Mouse (Mus musculus) right cerebral cortex, postnatal 36 days (tissue): ENCODE results near the gene Olfr985.

ENCODE experiments used
- DNase-seq, 2 experiments: peaks; one replicate each; pipeline ENCODE4 v3.0.0; 2022; ENCODE audit warnings: low spot score in 2 of 2, mixed read lengths in 1 of 2

The Olfr985 gene

DNA sequence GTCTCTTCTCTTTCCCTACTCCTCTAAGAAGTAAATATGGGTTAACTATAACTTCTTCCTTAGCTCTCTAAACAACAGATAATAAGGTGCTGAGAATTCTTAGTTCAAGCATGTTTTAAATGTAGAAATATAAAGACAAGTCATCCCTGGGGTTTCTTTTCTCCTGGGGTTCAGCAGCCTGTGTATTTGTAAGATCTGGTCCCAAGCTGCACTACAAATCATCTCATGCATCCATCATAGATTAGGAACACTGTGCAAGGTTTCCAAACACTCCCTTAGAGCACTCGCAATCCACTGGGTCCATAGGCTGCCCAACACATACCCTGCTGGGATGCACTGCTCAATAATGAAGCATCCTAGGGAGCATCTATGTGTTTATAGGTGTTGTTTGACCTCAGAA, at the start of gene Olfr985:
Gene Olfr985, minus strand, starts transcription at position 101 of the 400 bp plus-strand sequence.
- no peak for DNase-seq

GRCm38 (mm10) chr9:40177017-40177416, 47.0 kb upstream of the Olfr985 start:
- no peak for DNase-seq

GRCm38 (mm10) chr9:40166446-40166845, 36.5 kb upstream of the Olfr985 start:
- DNase-seq = no peak

DNA sequence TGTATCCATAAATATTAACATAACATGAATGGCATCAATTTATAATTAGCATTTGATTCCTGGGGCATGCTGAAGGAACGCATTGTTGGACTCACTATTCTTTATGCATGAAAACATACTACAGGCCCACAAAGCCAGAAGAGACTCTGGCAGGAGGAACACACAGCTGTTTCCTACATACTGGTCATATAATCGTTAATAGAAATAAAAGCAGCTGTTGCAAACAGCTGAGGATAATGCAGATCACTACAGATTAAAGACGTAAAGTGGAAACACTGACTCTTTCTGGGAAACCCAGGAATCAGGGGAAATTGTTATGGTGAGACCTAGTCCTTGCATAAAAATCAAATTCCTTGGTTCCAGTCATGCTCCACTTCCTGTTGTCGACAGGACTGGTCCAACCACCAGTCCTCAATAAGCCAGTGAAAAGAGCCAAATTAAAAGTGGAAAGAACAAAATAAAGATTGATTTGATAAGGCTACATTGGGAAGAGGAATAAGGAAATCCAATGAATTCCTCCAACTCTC, 25.2 kb upstream of the Olfr985 start:
- DNase-seq = no peak

- no peak for DNase-seq
Measured at GRCm38 (mm10) chr9:40141544-40141943, 11.6 kb upstream of the Olfr985 start.

- DNase-seq = no peak
Measured at GRCm38 (mm10) chr9:40139484-40139883, 9.5 kb upstream of the Olfr985 start.

GRCm38 (mm10) chr9:40136987-40137688, 7.2 kb upstream of the Olfr985 start:
- DNase-seq = no peak

GRCm38 (mm10) chr9:40130556-40130955, 572 bp upstream of the Olfr985 start:
- no peak for DNase-seq

DNA sequence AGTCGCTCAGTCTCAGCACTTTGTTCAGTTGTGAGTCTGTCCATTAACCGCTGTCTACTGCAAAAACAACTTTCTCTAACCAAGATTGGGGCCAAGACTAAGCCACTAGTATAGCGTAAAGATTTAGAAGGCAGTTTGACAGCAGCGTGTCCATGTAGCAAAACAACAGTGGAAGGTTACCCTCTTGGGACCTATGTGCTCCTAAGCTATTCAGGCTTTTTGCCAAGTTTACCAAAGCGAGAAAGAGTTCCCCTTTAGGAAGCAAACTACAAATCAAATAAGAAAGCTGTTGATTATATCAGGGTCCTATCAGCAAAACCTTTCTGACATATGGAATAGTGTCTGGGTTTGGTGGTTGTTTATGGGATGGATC, 12.7 kb downstream of the Olfr985 start:
- DNase-seq = no peak

GRCm38 (mm10) chr9:40116645-40117286, 13.2 kb downstream of the Olfr985 start:
- peak; percentile 4 to 38 for DNase-seq

- no peak for DNase-seq
Measured at GRCm38 (mm10) chr9:40114106-40114505, 15.9 kb downstream of the Olfr985 start, which contains the start of gene Olfr984. Olfr984 (minus strand) TSS chr9:40114206.

GRCm38 (mm10) chr9:40094769-40095168, 35.2 kb downstream of the Olfr985 start:
- DNase-seq = no peak

DNA sequence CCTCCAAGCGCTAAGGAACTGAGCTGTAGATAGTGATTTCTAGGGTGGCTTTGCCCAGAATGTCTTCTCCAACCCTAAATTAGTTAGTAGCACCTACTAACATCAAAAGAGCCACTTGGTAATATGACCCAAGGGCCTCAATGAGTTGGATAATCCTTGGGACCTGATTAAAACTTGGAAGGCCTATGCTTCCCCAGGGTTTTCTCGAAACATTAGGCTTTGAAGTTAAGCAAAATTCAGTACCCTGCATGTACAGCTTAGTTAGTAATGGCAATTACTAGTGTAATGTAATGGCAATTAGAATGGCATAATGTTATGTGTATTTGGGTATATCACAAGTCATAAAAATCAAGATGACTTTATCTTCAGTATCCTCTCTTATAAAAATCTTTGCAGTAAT, 36.5 kb downstream of the Olfr985 start, which contains the start of gene Olfr983:
Gene Olfr983, minus strand, starts transcription at position 101 of the 400 bp plus-strand sequence.
- DNase-seq = no peak
